Mouse (Mus musculus) erythroblast, adult 5-6 weeks (primary cell): Measurements from ENCODE around the gene Iqsec1. TPM values are rescaled to one million over a fixed set of nuclear protein-coding genes. Genes with fewer than 3 reads are reported as not detected.
A peak's percentile ranks its signal among the peaks of the same experiment; 100 is the strongest.
"Not testable (repeated sequence)": the region's sequence is repeated elsewhere in the genome, so short reads cannot be mapped to it uniquely, and the experiment has no call there.

Experiments
- ATAC-seq: replicated peaks from 2 replicates; pipeline ENCODE4 v1.8.0; 2016; ENCODE audit warnings: moderate number of reproducible peaks, mild to moderate bottlenecking, moderate TSS enrichment, inconsistent platforms; ENCODE audit not compliant: poor library complexity, low FRiP score, severe bottlenecking
- total RNA-seq, 2 experiments: library from RNA; stranded (forward) in 1 of 2; stranded (reverse) in 1 of 2; fragments of 150-400 nt in 1 of 2; fragments of 200-764, 138-1000 nt in 1 of 2; gene quantifications; 2 replicates each; pipeline versions ENCODE4 v1.2.3 to v1.2.4; 2015 to 2017; ENCODE audit warnings: low replicate concordance in 2 of 2

Gene Iqsec1
- total RNA-seq, 2 experiments from 2014 or later: 104 to 118 TPM

DNA sequence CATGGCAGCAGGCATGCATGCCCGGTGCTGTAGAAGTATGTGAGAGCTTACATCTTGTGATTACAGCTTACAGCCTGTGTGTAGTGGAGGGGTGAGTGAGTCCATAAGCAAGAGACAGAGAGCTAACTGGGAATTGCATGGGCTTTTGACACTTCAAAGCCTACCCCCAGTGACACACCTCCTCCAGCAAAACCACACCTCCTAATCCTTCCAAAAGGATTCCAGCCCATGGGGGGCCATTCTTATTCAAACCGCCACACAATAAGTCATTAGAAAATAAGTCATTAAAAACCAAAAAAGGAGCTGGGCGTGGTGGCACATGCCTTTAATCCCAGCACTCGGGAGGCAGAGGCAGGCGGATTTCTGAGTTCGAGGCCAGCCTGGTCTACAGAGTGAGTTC, 340.1 kb downstream of the Iqsec1 start:
- no peak for ATAC-seq

DNA sequence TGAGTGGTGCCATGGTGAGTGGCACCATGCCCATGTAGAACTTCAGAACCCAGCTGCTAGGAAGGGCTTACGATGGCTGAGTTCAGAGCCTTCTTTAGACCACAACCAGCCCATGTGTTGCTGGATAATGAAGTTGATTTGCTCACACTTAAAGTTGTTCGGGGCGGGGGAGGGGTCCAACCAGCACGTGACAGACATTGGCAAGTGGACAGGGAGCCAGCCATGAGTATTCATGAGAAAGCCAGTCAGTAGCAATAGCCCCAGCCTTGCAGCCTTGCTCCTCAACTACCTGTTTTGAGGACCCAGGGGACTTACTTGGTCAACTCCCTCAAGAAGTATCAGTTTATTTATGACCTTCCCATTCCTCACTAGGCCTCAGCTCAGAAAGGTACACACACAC, 343.5 kb downstream of the Iqsec1 start:
- no peak for ATAC-seq

DNA sequence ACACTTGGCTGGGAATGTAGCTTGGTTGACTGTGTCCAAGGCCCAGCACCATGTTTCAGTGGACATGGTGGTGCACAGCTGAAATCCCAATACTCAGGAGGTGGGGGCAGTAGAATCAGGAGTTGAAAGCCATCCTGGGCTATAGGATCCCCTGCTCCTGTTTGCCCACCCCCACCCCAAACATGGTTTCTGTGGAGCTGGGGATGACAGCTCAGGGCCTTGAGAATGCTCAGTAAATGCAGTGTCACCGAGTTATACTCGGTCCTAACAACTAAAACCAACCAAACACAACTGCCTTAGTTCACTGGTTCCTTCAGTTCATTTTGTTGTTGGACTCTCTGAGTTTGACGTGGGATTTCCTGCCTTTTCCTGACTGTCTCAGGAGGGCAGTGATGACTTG, 345.4 kb downstream of the Iqsec1 start:
- no peak for ATAC-seq

DNA sequence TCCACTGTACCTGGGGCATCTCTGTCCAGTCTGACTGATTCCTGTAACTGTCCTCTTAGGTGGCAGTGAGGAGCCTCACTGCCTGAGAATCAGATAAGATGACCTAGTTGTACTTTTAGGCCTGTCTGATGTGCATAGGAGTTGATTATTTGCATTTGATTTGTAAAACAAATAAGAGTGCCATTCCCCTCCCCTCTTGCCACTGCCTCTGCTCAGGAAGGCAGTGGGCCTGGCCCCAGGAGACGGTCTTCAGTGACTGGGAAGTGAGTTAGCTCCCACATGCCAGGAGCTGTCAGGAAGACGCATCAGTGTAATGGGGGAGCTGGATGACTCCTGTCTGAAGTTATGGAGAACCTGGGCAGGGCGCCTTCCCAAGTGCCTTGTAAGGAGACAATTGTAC, 352.9 kb downstream of the Iqsec1 start:
- no peak for ATAC-seq

DNA sequence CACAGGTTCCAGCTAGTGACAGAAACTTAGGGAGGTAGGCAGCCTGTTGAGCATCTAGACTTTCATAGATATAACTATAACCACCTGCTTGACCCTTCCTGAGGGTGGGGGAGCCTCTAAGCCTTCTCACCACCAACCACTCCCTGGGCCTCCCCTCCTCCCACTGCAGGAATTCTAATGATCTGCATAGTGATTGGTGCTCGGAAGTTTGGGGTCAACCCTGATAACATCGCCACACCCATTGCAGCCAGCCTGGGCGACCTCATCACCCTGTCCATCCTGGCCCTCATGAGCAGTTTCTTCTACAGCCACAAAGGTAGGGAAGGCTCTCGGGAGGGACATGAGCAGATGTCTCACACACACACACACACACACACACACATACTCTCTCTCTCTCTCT, 353.4 kb downstream of the Iqsec1 start:
- ATAC-seq: no peak

DNA sequence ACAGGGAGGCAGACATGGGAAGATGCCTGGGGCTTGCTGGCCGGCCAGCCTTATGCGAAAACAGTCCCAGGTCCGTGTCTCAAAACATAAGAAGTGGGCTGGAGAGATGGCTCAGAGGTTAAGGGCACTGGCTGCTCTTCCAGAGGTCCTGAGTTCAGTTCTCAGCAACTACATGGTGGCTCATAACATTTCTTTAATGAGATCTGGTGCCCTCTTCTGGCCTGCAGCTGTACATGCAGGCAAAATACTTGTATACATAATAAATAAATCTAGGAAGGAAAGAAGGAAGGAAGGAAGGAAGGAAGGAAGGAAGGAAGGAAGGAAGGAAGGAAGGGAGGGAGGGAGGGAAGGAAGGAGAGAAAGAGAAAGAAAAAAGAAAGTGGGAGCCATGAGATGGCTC, 356.0 kb downstream of the Iqsec1 start:
- ATAC-seq: not testable (repeated sequence)

DNA sequence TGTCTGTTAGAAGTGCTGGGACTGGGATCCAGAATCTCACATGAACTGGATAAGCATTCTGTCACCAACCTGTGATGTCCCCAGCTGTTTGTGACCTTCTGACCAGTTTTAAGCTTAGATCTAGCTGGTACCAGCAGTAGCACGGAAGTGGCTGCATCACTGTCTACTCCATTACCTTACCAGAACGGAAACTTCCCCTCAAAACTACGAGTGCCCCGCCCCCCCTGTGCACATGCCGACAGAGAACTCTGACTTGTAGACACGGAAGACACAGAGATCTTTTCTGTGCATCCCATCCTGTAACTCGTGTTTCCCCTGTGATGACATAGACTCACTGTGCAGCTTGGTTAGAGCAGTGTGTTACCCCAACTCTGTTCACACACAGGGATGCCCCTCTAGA, 358.1 kb downstream of the Iqsec1 start:
- ATAC-seq: no peak

DNA sequence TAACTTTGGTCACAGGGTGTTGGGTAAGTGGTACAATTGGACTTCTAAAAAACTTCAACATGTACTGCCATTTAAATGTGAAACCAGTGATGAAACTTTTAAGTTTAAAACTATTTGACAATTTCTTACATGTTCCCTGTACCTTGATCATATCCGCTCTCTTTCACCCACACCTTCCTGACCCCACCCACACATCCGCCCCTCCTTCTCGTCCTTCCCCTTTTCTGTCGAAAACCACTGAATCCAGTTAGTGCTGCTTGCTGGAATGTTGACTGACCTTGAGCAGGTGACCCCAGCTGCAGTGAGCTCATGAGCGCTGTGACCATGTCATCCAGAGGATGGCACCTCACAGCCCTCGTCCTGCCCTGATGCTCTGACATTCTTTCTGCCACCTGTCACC, 359.0 kb downstream of the Iqsec1 start:
- ATAC-seq: no peak

DNA sequence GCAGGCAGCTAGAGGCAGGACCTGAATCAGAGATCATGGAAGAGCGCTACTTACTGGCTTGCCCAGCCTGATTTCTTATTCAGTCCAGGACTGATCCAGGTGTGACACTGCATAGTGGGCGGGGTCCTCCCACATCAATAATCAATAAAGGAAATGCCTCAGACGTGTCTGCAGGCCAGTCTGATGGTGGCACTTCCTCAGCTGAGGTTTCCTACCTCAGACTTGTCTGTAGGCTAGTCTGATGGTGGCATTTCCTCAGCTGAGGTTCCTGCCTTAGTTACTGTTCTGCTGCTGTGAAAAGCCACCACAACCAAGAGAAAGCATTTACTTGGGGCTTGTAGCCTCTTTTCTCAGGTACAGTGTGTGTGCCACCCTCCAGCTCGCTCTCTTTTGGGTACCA, 360.9 kb downstream of the Iqsec1 start:
- no peak for ATAC-seq

DNA sequence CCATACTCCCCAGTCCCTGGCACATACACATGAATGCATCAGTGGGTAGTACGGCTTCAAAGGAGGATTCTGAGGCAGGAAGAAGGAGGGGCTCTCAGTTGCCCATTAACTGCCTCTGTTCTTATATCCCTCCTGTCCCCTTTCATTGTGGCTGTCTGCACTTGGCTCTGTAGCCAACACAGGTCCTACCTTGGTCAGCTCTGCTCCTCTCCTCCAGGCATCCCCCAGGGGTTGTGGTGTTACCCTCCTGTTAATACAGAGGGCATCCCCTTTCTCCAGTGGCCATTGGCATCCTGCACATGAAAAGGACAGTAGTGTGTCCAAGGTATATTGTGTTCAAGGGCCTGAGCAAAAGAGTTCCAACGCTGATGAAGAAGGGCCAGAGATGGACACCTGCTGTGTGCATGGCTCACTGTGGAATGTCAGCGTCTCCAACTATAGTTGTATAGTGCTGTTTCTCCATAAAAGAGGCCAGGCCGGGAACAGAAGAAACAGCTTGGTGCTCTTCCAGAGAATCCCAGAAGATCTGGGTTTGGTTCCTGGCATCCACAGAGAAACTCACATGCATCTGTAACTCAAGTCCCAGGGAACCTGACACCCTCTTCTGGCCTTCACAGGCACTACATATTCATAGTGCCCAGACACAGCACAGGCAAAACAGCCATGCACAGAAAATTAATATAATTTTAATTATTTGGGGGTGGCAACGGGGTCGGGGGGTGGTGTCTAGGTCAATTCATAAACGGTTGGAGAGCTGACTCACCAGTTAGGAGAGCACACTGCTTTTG, 363.1 kb downstream of the Iqsec1 start:
- ATAC-seq: peak; percentile 6

DNA sequence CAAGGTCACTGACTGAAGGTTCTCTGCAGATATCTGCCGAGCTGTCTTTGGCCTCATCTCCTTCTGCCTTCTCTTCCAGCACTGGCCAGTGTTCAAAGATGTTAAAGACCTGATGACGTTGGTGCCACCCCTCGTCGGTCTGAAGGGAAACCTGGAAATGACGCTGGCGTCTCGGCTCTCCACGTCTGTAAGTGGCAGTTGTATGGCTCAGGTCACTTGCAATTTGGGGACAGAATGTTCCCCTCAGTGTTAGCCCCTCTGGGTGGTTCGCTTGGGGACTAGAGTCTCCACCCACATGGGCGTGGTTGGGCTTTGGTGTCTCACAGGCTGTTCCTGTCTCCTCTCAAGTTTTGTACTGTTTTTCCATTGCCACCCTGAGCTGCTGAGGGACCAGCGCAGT, 363.8 kb downstream of the Iqsec1 start:
- peak; percentile 51 for ATAC-seq

DNA sequence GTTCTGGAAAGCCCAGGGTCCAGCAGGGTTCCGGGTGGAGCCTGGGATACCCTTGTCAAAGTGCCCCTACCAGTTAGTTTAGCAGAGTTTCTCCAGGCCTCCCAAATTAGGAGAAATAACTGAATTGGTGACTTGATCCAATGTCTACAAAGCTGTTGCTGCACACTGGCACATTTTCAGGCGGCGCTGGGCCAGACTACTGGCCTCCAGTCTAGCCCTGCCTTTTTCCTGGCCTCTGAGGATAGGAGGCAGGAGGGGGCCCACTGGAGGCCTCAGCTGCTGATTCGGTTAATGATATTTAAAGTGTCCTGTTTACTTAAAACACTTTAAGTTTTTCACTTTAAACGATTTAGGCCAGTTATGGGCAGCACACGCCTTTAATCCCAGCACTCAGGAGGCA, 364.3 kb downstream of the Iqsec1 start:
- ATAC-seq: no peak

DNA sequence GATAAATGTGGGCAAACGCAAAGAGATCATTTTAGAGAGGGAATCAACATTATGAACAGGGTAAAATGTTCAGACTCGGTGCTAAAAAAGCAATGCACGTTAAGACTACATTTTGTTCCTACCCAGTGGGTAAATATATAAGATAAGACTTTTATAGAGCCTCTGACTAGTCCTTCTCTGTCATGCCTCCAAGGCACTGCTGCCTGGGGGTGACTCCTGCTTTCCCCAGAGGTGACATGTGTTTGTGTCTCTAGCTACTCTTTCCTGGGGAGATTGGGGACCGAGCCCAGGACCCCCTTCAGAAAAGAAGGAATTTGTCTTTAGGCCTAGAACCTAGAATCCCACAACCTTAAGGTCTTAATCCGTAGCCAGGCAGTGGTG, 365.0 kb downstream of the Iqsec1 start:
- no peak for ATAC-seq

DNA sequence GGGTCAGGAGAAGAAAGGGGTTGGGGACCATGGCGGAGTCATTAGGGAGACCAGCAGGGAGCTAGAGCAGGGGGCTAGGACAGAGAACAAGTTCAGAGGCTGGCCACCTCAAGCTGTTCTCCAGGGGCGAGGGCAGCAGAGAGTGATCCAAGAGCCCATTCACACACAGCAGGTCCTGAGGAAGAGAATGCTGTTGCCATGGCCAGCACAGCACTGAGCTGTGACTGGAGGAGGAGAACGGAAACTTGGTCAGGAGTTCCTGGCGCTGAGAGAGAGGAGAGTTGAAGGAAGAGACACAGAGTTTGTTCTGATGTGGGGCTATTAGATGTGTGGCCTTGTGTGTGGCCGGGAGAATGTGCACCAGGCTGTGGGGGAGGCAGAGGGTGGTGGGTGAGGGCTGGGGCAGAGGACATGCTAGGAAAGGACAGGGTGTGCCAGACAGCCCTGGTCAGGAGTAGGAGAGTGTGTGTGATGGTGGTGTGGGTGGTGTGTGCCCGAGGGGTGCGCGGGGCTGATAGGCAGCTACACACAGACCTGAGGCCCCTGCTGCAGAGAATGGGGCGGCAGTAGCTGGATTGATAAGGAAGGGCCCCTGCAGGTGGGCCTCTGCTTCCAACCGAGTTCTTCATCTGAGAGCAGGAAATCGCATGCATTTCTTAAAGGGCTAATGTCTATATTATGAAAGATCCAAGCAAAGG, 365.6 kb downstream of the Iqsec1 start:
- peak; percentile 58 for ATAC-seq

DNA sequence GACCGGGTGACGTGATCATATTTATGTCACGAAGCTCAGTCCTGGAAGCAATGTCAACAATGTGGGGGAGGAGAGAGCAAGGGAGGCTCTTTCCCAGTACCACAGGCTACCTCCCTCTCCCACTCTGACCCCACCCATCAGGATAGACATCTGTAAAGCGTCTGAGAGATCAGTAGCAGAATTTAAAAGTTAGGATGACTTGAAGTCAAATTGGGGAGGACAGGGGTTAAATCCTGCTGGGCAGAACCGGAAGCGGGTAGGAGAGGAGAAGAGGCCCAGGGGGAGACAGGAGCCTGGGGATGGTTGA, 366.9 kb downstream of the Iqsec1 start:
- ATAC-seq: no peak

DNA sequence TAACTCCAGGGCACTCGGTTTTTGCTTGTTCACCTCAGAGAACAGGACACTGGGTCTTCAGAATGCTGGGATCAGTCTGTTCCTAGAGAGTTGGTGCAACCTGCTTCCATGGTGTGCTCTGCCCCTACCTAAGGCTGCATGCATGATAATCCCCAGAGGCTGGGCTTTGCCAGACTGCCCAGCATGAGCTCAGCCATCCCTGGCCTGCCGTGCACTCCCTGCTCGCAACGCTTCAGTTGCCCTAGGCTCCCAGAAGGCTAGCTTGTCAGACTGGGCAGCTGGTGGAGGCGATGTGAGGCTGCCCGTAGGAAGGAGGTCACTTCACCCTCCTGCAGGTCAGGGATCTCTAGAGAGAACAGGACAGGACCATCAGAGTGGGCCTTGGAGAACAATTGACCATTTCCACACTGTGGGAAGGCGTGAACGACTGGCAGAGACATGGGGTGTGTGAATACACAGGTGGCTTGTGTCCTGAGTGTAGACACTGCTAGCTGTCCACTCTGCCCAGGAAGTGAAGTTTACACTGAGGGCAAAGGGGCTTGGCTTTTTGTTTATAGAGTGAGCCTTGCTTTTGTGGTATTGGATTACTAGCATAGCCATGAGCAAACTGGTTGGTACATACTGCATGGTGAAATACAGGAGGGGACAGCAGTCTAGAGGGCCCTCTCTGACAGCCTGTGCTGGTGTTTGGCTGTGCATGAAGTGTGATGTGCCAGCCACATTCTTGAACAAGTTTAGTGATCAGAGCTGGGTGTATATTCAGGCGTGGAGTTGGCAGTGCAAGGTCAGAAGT, 367.5 kb downstream of the Iqsec1 start:
- ATAC-seq: no peak

DNA sequence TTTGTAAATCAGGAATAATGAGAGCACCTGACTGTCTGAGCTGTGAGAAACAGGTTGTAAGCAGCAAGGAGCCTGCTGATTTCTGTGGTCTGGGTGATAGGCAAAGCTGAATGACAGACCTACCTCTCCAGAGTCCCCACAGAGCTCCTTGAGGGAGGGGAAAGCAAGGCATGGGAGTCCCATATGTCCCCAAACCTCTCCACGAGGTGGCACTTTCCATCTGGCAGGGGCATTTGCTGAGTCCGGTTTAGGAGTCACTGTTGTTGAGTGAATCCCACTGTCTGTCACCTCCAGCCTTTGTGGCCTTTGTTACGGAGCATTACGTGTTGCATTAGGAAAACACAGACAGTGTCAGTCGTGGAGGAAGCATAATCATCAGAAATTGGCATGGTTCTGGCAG, 368.5 kb downstream of the Iqsec1 start:
- ATAC-seq: no peak

DNA sequence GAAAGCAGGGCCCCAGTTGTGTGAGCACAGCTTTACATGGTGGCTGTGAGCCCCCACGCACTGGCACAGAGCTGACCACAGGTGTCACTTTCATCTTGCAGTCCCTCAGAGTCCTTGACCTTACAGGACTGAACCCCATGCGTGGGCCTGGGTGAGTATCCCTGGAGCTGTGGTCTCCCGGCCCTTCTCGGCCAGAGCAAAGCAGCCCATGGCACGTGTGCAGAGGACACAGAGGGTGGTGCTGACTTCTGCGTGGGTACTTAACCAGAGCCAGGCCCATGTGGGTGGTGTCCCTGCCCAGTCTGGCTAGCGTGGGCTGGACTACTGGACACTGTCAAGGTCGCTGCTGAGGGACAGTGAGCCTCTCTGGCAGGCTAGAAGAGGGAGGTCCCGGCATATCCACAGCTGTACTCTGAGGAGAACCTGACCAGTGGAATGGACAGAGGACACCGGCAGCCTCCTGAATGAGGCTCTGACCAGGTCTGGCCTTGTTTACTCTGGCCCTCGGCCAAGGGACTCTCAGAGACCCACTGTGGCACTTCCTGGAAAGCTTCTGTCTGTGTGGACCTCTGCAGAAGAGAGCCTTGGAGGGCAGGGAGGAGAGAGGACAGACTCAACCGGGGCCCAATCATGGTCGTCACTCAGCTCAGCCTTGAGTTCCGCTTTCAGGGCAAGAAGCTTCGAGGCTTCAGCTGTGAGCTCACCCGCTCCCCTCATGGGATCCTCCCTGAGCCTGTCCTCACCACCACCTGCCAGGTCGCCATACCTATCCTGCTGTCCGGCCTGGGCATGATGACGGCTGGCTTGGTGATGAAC, 369.5 kb downstream of the Iqsec1 start:
- ATAC-seq: peak; percentile 13

DNA sequence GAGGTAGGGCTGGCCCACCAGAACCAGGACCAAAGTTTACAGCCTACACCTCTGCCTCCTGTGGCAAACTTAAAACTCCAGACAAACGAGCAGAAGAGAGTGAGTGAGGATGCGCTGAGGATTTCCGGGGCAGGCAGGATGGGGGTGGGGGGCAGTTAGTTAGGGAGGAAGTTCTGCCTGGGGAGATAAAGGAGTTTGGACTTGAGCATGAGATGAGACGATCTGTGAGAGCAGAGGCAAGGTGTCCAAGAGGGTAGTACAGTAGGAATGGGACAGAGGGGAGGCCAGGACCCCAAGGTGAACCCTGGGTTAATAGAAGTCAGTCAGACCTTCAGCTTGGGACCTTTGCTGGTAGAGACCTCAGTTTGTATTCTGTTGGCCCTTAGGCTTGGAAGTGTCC, 370.2 kb downstream of the Iqsec1 start:
- ATAC-seq: no peak

DNA sequence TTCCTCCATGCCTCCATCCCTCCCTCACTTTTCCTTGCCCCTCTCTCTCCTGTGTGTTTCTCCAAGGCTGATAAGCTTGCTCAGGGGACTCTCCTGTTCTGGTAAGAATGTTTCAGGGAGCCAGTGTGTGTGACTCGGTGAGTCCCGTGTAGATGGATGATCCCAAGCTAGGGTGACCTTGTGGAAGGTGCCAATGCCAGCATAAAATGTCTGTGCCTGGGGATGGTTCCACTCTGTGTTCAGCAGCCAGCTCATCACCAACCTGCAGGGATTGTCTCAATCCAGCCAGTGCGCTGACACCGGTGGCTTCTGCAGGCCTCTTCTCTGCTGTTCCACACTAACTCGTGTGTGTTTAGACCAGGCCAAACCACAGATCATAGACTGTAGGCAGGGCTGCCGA, 372.0 kb downstream of the Iqsec1 start:
- no peak for ATAC-seq
